In genomic region chr12:74282846-74283245, GRCm38 (mm10) we compare ENCODE assay signal across 27 mouse cellular contexts. TPM values are rescaled to one million over a fixed set of nuclear protein-coding genes. Genes with fewer than 3 reads are reported as not detected.
A peak's percentile ranks its signal among the peaks of the same experiment; 100 is the strongest.
DNase-seq lines count a peak whose midpoint lies in the region; ATAC-seq and TF ChIP-seq lines count a peak whose summit lies in the region.
"Had no signal": no experiment of that assay in that cellular context is flagged by ENCODE, and none has a peak within 500 bp of the region (broad histone marks: within the 10 kb centered on the region; RNA-seq: fewer than 3 reads in every experiment).

No protein-coding gene starts in this region.

- DNase-seq in adrenal gland, postnatal 14 days, result peak; percentile 44
- DNase-seq in adrenal gland, postnatal 4 days (ENCODE audit: low spot score in 2 of 2), result no peak
- DNase-seq in embryonic facial prominence, embryonic 14.5 days (ENCODE audit: low spot score), result peak; percentile 19
- no peak for DNase-seq in embryonic facial prominence, embryonic 10.5 days (ENCODE audit: low spot score)
- DNase-seq in testis, postnatal 14 days (ENCODE audit: low spot score), result no peak
- no peak for DNase-seq in cerebellum, adult 2 months
- DNase-seq: cerebellum, adult 11-12 months; cerebellum, adult 8-10 months; cerebellum, adult 9-11 months; cerebellum, postnatal 14 days; cerebellum, postnatal 36 days; embryo, embryonic 11 days had no signal

- no peaks in the 10 kb centered on the region for H3K36me3 ChIP-seq in embryonic facial prominence, embryonic 14.5 days (ENCODE audit: control insufficient read depth, insufficient read depth, low read length)
- no peaks in the 10 kb centered on the region for H3K36me3 ChIP-seq in embryonic facial prominence, embryonic 10.5 days (replicated peaks)
- peaks cover 4% of the 10 kb centered on the region for H3K36me3 ChIP-seq in testis, adult 2 months (ENCODE audit: control insufficient read depth, insufficient read depth, low read length)
- H3K36me3 ChIP-seq: embryonic facial prominence, embryonic 12.5 days; embryonic facial prominence, embryonic 15.5 days; forebrain, embryonic 10.5 days; forebrain, embryonic 12.5 days; G1E had no signal

- peaks cover 5% of the 10 kb centered on the region for H3K4me1 ChIP-seq in embryonic facial prominence, embryonic 14.5 days (ENCODE audit: control insufficient read depth, insufficient read depth, low read length)
- H3K4me1 ChIP-seq in embryonic facial prominence, embryonic 10.5 days, result peaks cover 14% of the 10 kb centered on the region
- H3K4me1 ChIP-seq in testis, adult 2 months (ENCODE audit: control insufficient read depth, insufficient read depth, low read length), result peaks cover 10% of the 10 kb centered on the region
- H3K4me1 ChIP-seq in cerebellum, adult 2 months (ENCODE audit: control insufficient read depth, insufficient read depth, low read length), result no peaks in the 10 kb centered on the region

- 60% methylated on average over 1 of the region's 1 CpGs for WGBS in embryonic facial prominence, embryonic 14.5 days
- WGBS in embryonic facial prominence, embryonic 10.5 days, result 78% methylated on average over 1 of the region's 1 CpGs
- WGBS in cerebellum, adult 2 months, result 81% methylated on average over 1 of the region's 1 CpGs

- no peak for TF ChIP-seq CTCF in testis, adult 2 months (IDR thresholded peaks at IDR 0.05; ENCODE audit: control insufficient read depth, insufficient read depth, insufficient replicate concordance, low read depth, low read length)
- no peak for TF ChIP-seq CTCF in cerebellum, adult 2 months (IDR thresholded peaks at IDR 0.05; ENCODE audit: borderline replicate concordance, insufficient read depth, low read depth, low read length)

- ATAC-seq in embryonic facial prominence, embryonic 14.5 days (ENCODE audit: low read depth), result no peak
- ATAC-seq: activated CD4-positive, CD25-positive, alpha-beta regulatory T cell, adult 4 months; Patski had no signal

- H3K27me3 ChIP-seq in embryonic facial prominence, embryonic 14.5 days (replicated peaks; ENCODE audit: control insufficient read depth, insufficient read depth, low read length), result peaks cover 15% of the 10 kb centered on the region; the same call in 1 of the 2 replicates
- H3K27me3 ChIP-seq in embryonic facial prominence, embryonic 10.5 days (replicated peaks; ENCODE audit: low read depth, poor library complexity, severe bottlenecking), result peaks cover 48% of the 10 kb centered on the region
- H3K27me3 ChIP-seq in testis, adult 2 months (ENCODE audit: control insufficient read depth, insufficient read depth, low read length), result no peaks in the 10 kb centered on the region
- no peaks in the 10 kb centered on the region for H3K27me3 ChIP-seq in cerebellum, adult 2 months (ENCODE audit: control insufficient read depth, insufficient read depth, low read length)

- H3K4me2 ChIP-seq in embryonic facial prominence, embryonic 14.5 days (ENCODE audit: low read depth, low read length), result no peak overlapping the region
- H3K4me2 ChIP-seq: embryonic facial prominence, embryonic 12.5 days; embryonic facial prominence, embryonic 15.5 days had no signal

- H3K9ac ChIP-seq in embryonic facial prominence, embryonic 14.5 days (ENCODE audit: low read depth, low read length), result no peak overlapping the region
- H3K9ac ChIP-seq: embryonic facial prominence, embryonic 12.5 days; embryonic facial prominence, embryonic 15.5 days; forebrain, embryonic 12.5 days had no signal

- H3K9me3 ChIP-seq in embryonic facial prominence, embryonic 14.5 days (ENCODE audit: control insufficient read depth, low read length), result no peaks in the 10 kb centered on the region
- no peaks in the 10 kb centered on the region for H3K9me3 ChIP-seq in embryonic facial prominence, embryonic 10.5 days
- H3K9me3 ChIP-seq: embryonic facial prominence, embryonic 12.5 days; embryonic facial prominence, embryonic 15.5 days; forebrain, embryonic 10.5 days; forebrain, embryonic 12.5 days had no signal

- H3K27ac ChIP-seq in embryonic facial prominence, embryonic 14.5 days (replicated peaks; ENCODE audit: low read depth, low read length), result no peak overlapping the region
- H3K27ac ChIP-seq in embryonic facial prominence, embryonic 10.5 days (replicated peaks), result no peak overlapping the region
- H3K27ac ChIP-seq in testis, adult 2 months (ENCODE audit: control insufficient read depth, insufficient read depth, low read depth, low read length), result no peak overlapping the region
- H3K27ac ChIP-seq in cerebellum, adult 2 months (ENCODE audit: insufficient read depth, low read length), result no peak overlapping the region
- H3K27ac ChIP-seq: embryonic facial prominence, embryonic 12.5 days; embryonic facial prominence, embryonic 15.5 days; forebrain, embryonic 10.5 days; forebrain, embryonic 12.5 days had no signal

- H3K4me3 ChIP-seq in embryonic facial prominence, embryonic 14.5 days (ENCODE audit: low read depth, low read length), result no peak overlapping the region
- no peak overlapping the region for H3K4me3 ChIP-seq in embryonic facial prominence, embryonic 10.5 days
- H3K4me3 ChIP-seq in testis, adult 2 months (ENCODE audit: control insufficient read depth, low read depth, low read length), result peak overlapping the region; percentile 83
- H3K4me3 ChIP-seq in cerebellum, adult 2 months (replicated peaks; ENCODE audit: insufficient read depth, low read depth, low read length), result no peak overlapping the region
- H3K4me3 ChIP-seq: embryonic facial prominence, embryonic 12.5 days; erythroblast, embryonic 14.5 days; forebrain, embryonic 12.5 days had no signal

- TF ChIP-seq POLR2A in testis, adult 2 months (IDR thresholded peaks at IDR 0.05; ENCODE audit: control insufficient read depth, low read depth, low read length), result no peak
- TF ChIP-seq POLR2A in cerebellum, adult 2 months (IDR thresholded peaks at IDR 0.05; ENCODE audit: borderline replicate concordance, insufficient read depth, low read length), result no peak

RNA-seq across cellular contexts. Expression of gene Gm11042, which starts 33.3 kb away (rescaled TPM):
- total RNA-seq in adrenal gland, postnatal 14 days (2021), result not detected in 2 replicates
- total RNA-seq in adrenal gland, postnatal 4 days (2021), result not detected
- polyA plus RNA-seq in embryonic facial prominence, embryonic 14.5 days (2014; fragmentation: Nextera tagmentation; extraction: Ambion mirVana), result not detected in 2 replicates
- polyA plus RNA-seq in embryonic facial prominence, embryonic 10.5 days (2016; fragmentation: Nextera tagmentation; extraction: Ambion mirVana), result not detected in 2 replicates
- not detected in 2 replicates for polyA plus RNA-seq in testis, adult 2 months (2012; rRNA removed)
- not detected in 2 replicates for polyA plus RNA-seq in cerebellum, adult 2 months (2012; rRNA removed)
- total RNA-seq: adrenal gland, adult 18-20 months; common myeloid progenitor, adult 5-6 weeks; G1E had no signal
- polyA plus RNA-seq: activated CD4-positive, CD25-positive, alpha-beta regulatory T cell, adult 4 months; C2C12; embryonic facial prominence, embryonic 12.5 days; embryonic facial prominence, embryonic 15.5 days; erythroblast, embryonic 14.5 days; forebrain, embryonic 10.5 days; forebrain, embryonic 12.5 days; forebrain, embryonic 14.5 days; forebrain, embryonic 16.5 days; frontal cortex, adult 2 months; G1E; Patski had no signal

Comparison
In these comparisons a context has a peak if more than half of its experiments do, and no peak if none do; other contexts are left out.
1. DNase-seq: peak in adrenal gland, postnatal 14 days (single experiment) and embryonic facial prominence, embryonic 14.5 days (single experiment); none in adrenal gland, postnatal 4 days (0 of 2), embryonic facial prominence, embryonic 10.5 days (single experiment), testis, postnatal 14 days (single experiment) and cerebellum, adult 2 months (0 of 2).